Mouse (Mus musculus) kidney, adult 8-10 months (tissue): Measurements from ENCODE around the gene Cct6b.
"Not testable (repeated sequence)": the region's sequence is repeated elsewhere in the genome, so short reads cannot be mapped to it uniquely, and the experiment has no call there.

Source experiments
- DNase-seq, 2 experiments: peaks; one replicate each; pipeline ENCODE4 v3.0.0; 2022

Gene Cct6b

DNA sequence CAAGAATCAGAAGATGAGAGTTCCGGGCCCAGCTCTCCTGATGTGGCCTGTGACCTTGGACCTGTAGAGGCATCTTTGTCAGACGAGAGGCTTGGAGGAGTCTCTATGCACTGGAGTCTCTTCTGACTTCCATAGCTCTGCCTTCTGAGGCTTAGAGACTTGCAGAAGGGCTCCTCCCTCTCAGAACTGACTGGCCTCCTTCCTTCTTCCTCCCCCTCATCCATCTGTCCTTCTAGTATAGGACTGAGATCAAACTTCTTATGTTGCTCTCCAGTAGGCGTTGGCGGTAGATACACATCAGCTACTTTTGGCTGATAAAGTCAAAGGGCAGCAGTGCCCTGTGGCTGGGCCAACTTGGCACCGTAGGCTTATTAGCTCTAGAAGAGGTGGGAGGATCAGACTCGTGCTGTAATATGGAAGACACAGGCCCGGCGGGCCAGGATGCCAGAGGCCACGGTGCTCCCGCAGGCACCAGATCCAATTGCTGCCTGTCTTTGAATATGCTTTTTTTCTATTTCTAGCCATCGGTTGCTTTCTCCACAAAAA is 64.2 kb downstream of the Cct6b start:
- DNase-seq, result no peak

DNA sequence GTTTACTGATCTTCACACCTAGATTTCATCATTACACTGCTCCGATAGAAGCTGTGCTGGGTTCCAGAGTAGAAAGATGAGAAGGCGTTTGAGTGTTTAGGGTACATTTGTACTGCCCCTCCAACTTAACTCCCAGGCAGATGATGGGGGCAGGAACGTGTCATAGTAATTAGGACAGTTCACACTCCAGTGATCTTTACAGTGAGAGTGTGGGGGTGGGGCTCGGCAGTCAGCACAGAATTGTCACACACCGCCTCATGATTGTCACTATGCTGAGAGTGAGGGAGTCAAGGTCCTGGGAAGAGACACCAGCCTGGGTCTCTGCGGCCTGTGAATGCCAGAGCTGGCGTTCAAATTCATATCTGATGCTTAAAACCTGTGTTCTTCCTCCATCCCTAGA is 68.2 kb downstream of the Cct6b start:
- no peak for DNase-seq

DNA sequence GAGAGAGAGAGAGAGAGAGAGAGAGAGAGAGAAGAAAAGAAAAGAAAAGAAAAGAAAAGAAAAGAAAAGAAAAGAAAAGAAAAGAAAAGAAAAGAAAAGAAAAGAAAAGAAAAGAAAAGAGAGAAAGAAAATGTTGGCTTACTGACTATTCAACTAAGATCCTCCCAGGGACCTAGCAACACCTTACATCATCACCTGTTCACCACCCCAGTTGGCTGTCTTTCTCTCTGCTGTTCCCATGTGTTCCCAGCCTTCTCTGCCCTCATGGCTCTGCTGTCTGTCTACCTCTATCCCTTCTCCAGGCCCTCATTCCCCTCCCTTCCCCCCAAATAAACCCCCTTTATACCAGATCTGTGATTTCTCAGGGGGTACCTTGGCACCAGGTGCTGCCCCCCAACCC is 69.2 kb downstream of the Cct6b start:
- not testable (repeated sequence) for DNase-seq

DNA sequence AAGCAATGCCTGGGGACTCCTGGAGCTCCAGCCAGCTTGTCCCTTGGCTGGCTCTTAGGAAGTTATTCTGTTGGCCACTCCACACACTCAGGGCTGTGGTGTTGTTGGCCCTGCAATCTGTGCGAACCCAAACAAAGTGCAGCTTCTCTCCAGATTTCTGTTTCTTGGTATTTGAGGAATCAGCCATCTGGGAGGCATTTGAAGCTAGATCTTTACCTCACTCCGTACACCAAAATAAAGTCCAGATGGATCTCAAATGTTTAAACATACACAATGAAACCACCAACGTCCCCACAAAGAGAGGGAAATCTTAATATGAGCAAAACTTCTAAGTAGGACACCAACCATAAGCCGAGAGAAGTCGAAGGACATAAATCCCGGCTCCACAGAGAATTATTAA is 71.5 kb downstream of the Cct6b start:
- DNase-seq, result no peak

DNA sequence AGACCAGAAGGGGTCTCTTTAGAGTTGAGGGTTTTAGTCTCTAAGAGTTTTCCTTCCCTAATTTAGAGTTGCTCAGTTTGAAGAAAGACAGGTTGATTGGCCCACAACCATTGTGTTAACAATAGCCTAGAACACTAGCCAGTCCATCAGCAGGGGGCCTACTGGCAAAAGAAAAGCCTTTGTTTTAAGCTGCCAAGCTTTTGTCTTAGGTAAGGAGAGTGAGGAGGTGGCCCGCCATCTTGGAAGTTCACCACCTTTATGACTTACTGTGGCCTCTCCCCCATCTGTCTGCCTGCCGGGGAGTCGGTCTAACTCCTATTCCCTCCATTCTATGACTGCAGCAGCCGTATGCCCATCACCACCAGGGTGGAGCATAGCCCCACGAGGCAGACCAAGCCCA is 73.6 kb downstream of the Cct6b start:
- no peak for DNase-seq

DNA sequence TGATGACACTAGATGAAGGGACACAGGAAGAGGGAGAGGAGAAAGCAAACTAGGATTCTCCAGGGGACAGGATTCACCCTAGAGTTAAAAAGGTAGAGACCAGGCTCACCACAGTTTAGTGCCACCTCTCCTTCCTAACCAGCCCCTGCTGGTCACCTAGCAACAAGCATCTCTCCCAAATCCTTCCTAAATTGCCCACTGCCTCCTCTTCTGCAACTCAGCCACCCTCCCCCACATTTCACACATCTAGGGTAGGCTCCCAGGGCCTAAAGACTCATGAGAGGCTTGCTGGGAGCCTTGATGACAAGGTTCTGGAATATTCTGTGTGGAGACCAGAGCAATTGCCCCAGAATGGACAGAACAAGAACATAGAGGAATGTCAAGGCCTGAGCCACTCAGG is 76.5 kb downstream of the Cct6b start:
- no peak for DNase-seq

DNA sequence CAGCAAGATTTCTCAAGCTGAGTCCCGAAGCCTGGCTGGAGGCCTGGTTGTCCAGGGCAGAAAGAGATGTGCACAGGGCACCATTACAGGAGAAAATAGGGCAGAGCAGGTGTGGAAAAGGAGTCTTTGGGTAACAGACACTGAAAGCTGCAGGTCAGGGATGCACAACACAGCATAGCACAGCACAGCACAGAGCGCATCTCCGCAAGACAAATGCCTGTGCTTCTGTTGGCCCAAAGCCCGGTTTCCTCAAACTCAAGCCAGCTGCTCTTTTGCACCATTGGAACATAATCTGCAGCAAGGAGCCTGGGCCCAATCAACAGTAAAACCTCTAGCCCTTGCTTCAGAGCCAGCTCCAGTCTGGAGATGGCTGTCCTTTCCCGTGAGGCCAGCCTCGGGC is 79.4 kb downstream of the Cct6b start:
- DNase-seq, result peak in 1 of 2 experiments; percentile 24

DNA sequence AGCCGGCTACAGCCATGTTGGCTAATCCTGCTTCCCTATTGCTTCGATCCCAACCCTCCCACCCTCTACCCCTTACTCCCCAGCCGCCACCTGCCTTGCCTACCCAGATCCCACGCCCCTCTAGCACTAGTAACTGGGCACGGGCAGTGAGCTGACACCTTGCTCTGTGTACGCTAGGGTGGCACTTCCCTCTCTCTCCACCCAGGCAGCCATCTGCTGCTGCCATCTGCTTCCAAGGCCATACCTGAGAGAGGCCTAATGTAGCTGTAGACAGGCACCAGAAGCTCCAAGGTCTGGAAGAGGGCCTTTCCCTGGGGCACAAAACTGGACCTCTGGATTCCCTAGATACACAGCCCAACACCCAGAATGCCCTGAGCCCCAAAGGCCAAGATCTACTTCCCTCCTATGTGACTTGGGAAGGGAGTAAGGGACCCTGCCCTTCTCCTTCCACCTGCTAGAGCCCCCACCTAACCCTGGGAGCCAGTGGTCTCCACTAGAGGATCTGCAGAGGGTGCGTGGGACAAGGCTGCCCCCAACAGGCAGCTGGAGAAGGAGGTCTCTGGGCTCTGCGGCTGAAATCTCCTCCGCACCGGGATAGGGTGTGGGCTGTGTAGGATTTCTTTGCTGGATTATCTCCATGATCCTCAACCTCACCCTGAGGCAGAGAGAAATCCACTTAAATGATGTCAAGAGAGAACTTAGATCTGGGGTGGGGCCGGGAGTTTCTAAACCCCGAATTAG is 80.2 kb downstream of the Cct6b start:
- no peak for DNase-seq

DNA sequence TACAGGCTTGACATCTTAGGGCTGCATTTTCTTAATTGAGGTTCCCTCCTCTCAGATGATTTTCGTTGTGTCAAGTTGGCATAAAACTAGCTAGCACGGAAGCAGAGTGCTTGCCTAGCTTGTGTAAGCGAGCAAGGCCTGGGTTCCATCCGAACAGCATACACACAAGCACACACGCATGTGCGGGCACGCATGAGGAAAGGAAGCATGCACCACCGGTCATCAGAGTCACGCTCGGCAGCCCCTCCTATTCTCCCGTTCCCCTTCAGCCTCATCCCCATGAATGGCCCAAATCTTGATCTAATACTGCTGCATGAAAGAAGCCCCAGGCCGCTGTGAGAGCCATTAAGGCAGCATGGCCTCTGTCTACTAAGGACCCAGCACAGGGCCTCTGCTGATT is 85.6 kb downstream of the Cct6b start:
- DNase-seq, result no peak
